Mouse (Mus musculus) heart, adult 9 months (tissue): Measurements from ENCODE around the gene C2cd4a.

Experiments used
- DNase-seq, 2 experiments: peaks; one replicate each; pipeline ENCODE4 v3.0.0; 2022; ENCODE audit warnings: low spot score in 2 of 2

The C2cd4a gene

GRCm38 (mm10) chr9:67832046-67832605, at the start of gene C2cd4a:
Gene C2cd4a, minus strand, starts transcription at chr9:67832330.
- DNase-seq = no peak

DNA sequence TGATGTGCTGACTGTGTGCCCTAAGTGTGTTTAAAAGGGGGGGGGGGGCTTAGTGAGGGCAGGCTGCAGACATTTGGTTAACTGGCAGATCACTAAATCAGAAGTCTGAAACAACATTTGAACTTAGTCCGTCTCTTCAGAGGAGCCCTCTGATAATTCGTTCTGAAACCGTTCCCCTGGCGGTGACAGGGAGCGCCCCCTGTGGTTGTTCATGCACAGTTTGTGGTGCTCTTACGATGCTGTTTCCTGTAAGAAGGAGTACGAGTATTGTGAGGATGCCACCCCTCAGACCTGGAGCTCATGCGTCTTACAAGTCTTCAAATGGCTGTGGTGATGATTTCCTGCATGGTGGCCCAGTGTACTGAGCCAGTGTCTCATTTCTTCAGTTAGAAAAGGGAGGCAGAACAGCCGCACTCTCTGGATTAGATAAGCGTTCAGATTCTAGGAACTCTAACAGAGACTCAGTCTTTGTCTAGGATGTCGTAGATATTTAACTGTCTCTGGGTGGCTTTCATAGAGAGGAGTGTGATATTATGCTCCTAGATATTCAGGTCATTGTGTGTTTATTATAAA, 46.2 kb upstream of the C2cd4a start:
- DNase-seq = no peak

DNA sequence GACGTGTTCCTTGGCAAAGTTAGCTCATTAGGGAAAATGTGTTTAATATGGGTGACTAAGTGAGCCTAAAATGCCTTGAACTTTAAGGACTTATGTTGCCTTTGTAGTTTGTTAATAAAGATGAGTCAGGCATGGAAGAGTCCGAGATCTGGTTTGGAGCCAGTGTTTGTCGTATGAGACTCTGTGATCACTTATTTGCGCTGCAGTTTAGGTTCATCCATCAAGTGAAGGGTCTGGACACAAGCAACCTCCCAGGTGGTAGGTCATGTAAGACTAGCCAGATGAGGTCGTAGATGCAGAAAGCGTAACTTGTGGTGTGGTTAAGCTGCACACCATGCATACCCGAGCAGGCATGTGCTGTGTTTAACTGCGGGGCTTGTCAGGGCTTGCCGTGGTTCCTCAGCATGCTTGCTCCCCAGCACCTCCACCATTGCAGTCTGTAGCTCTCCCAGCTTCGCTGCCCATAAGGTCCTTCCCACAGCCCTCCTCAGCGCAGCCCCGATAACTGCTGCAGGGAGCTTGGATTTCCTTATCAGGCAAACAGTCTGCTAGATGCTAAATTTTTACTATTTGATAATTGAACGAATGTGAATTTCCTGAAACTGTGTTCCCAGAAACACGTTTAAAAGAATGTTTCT, 45.1 kb upstream of the C2cd4a start:
- no peak for DNase-seq

- peak in 1 of 2 experiments; percentile 12 for DNase-seq
Measured at GRCm38 (mm10) chr9:67875337-67875736, 43.2 kb upstream of the C2cd4a start.

DNA sequence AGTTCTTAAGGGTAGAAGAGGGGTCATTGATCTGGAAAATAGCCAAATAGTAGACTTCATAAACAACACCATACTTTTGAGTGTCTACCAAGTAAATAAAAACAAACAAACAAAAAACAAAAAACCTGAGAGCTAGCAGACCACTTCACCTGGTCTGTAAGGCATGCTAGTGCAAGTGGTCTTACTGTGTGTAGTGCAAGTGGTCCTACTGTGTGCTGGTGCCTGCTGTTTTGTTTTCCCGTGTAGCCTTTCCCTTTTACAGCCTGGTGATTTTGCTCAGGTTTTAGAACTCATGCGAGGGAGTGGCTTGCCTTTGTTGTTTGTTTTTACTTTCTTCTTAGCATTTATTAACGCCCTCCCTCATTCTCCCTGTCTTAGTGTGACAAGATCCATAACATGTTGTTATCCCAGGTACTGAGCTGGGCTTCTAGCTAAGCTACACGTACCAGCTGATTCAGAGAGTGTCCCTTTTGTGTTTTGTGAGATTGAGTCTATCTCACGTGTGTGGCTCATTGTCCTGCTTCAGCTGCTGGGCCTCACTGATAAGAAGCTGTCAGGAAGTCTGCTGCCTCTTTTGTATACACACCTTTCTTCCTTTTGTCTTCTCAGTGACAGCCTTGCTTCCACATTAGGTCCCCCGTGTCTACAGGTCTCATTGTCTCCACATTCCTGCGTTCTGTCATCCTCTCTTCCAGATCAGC, 42.5 kb upstream of the C2cd4a start:
- no peak for DNase-seq

DNA sequence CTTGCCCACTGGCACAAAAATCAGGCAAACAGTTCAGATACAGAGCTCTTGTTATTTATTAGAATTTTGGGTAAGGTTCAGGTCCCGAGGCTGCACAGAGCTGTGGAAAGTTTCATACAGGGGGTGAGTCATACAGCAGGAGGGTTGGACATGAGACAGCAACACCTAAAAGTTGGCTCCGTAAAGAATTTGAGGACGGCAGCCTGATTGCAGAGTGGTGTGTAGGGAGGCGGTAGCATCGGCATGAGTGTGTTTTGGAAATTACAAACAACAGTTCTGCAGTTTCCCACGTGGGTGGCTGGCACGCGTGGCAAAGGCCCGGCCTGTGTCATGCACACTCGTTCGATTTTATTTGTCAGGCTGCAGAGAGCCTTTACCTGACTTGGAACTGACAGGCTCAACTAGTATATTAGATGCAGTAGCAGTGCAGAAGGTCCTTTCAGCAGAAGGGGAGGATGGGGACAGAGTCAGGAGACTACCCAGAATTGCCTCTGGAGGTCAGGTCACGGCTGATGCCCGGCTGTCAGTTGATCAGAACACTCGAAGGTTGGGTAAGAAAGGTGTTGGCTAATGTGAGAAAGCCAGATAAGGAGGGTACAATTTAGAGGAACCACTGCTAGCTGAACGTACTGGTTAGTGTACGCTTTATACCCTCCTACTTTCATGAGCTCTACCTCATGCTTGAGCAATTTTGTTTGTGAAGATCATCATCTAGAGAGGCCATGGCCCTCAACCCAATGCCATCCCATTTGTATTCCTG, 37.7 kb upstream of the C2cd4a start:
- no peak for DNase-seq

GRCm38 (mm10) chr9:67867411-67867810, 35.3 kb upstream of the C2cd4a start:
- DNase-seq = no peak

DNA sequence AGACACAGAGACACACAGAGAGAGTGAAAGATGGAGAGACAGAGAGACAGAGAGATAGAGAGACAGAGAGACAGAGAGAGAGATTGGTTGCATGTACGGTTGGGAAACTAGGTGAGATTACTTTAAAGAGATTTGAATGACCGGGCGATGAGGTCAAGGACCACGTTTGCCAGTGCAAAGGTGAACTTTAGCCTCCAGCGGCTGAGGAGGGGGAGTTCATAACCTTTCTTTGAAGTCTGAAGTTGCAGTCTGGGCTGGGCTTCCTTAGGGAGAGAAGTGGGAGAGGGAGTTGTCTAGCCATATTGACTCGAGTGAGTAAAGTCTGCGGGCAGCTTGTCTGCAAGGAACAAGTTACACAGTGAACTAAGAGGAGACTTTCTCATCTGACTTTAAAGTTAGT, 33.3 kb upstream of the C2cd4a start:
- DNase-seq = no peak

GRCm38 (mm10) chr9:67864011-67864410, 31.9 kb upstream of the C2cd4a start:
- DNase-seq = no peak

GRCm38 (mm10) chr9:67863332-67863731, 31.2 kb upstream of the C2cd4a start:
- no peak for DNase-seq

GRCm38 (mm10) chr9:67860273-67860672, 28.1 kb upstream of the C2cd4a start:
- no peak for DNase-seq

GRCm38 (mm10) chr9:67851150-67851549, 19.0 kb upstream of the C2cd4a start:
- DNase-seq = no peak

- no peak for DNase-seq
Measured at GRCm38 (mm10) chr9:67849846-67850245, 17.7 kb upstream of the C2cd4a start.

DNA sequence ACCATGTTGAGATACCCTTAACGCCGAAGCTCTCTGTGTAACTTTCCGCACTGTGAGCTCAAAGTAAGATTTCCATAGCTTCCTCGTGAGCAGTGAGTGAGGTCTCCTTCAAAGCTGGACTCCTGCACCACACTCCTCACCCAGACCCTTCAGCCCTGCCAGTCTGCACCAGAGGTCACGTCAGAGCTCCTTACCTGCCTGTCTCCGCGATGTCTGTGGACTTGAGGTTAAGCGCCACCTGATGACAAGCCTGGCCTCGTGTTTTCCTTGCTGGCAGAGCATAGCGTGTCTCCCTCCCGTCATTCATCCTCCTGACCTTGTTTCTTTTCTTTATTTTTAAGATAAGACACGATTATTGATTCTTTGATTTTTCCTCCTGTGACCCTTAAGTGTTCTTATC, 17.3 kb upstream of the C2cd4a start:
- DNase-seq = no peak

DNA sequence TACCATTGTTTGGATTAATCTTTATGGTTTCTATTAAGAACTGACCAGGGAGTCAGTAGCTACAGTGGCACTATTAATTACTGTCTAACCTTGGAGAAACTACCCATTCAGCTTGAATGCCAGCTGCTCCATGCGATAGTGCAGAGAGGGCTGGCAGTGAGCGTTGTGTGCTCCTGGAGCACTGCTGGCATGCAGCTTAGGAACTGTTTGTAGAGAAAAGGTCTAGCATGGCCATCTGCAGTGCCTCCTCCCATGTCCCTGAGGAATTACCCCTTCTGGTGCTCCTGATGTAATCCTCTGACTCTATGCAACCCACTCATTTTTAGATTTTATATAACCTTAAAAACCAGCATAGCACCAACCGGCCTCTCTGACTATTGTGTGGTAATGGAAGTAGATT, 15.5 kb upstream of the C2cd4a start:
- DNase-seq = no peak

- no peak for DNase-seq
Measured at GRCm38 (mm10) chr9:67846089-67846488, 14.0 kb upstream of the C2cd4a start.

DNA sequence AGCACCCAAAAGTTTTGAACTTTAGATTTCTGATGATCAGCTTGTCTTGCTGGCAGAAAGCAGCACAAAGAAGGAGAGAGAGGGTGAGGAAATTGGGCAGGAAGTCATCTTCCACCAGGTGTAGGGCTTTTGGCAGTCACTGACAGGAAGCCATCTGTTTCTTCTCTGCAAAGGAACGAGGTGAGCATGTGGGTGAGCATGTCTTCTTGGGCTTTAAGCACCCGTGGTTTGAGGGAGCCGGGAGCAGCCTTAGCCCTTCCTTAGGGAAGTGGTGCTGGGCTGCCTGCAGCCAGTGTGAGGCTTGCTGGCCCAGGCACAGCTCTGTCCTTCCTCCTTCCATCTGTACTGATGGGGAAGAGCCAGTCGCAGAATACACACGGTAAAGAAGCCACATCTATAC, 13.5 kb upstream of the C2cd4a start:
- DNase-seq = no peak

DNA sequence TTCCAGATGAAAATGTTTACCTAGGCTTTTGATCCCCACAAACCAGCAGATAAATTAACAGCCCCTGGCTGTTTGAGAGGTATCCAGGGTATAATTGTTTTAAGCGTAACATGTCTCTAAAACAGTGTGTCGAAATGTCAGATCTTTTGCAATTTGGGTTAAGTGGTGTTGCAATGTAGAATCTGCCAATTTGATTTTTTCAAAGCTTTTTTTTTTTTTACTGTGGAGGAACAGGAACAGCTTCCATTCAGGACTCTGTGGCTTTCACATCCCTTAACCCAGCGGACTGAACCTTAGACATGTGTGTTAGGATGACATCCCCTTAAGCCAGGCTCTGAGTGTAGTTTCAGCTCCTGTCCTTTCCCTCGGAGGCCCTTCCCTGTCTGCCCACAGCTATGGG, 12.9 kb upstream of the C2cd4a start:
- DNase-seq = peak in 1 of 2 experiments; percentile 20

DNA sequence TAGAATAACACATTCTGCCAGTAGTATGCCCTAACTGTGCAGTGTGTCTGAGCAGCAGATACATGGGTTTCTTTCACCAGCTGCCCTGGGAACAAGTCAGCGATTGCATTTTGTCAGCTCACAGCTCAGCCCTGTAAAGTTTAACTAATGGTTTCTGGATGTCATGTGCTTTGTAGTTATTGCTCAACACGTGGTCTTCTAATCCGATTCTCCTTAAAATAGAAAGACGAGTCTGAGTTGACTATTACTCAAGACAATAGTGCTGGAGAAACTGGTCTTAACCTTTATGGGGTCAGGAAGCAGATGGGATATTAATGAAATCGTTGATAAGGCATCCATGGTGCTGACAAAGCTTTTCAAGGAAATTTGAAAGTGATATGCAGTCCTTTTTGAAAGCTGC, 10.7 kb upstream of the C2cd4a start:
- DNase-seq = peak in 1 of 2 experiments; percentile 61

DNA sequence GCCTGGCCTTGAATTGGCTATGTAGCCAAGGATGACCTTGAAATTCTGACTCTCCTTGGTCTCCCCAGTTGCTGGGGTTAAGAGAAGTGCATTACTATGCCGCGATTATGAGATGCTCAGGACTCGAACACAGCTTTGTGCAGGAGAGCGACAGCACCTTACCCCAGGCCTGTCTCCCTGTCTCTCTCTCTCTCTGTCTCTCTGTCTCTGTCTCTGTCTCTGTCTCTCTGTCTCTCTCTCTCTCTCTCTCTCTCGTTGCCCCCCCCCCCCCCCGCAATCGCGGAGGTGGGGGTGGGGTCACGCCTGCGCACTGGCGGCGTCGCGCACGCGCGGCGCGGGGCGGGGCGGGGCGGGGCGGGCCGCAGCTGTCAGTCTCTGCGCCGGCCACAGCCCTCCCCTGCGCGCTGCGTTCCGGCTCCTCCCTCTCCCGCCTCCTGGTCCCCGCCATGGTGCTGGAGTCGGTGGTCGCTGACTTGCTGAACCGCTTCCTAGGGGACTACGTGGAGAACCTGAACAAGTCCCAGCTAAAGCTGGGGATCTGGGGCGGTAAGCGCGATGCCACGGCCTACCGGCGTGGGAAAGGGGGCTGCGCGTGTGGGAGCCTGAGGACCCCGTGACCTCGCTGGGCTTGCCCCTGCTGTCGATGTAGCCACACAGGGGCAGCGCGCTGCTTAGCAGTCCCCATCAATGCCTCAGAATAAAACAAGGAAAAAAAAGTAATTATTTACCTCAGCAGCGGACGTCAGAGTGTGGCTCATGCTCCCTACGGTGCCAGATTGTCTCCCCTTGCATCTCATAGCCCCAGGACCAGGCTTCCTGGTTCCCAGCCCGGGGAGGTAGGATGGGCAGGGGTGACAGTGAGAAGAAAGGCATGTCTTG, 8.1 kb upstream of the C2cd4a start, which contains the start of gene Vps13c:
Gene Vps13c, plus strand, starts transcription at position 416 of the 879 bp plus-strand sequence.
- DNase-seq = peak; percentile 81

- no peak for DNase-seq
Measured at GRCm38 (mm10) chr9:67837311-67837710, 5.2 kb upstream of the C2cd4a start.
